Mouse (Mus musculus) stomach, embryonic 14.5 days (tissue): ENCODE results near the gene Acap3. TPM values are rescaled to one million over a fixed set of nuclear protein-coding genes. Genes with fewer than 3 reads are reported as not detected.

ENCODE experiments used
- ATAC-seq: fragments of 200-750 bp; cut with Nextera tagmentation; 2 replicates; pipeline ENCODE4 v1.8.0; 2017; ENCODE audit warnings: low read depth, moderate TSS enrichment; ENCODE audit not compliant: insufficient number of reproducible peaks, insufficient read depth, low FRiP score
- H3K27ac ChIP-seq: fragments of 300-500 bp; sonication (generic); 2 replicates; pipeline ENCODE4 v1.5.1; 2014; ENCODE audit warnings: mild to moderate bottlenecking, low read length, moderate library complexity, mixed read lengths
- H3K27me3 ChIP-seq: fragments of 300-500 bp; sonication (generic); 2 replicates; pipeline ENCODE4 v1.6.1; 2014; ENCODE audit warnings: low read length, control low read depth, mixed read lengths; ENCODE audit not compliant: control insufficient read depth, insufficient read depth
- H3K36me3 ChIP-seq: fragments of 300-500 bp; sonication (generic); 2 replicates; pipeline ENCODE4 v1.6.1; 2014; ENCODE audit warnings: mild to moderate bottlenecking, control low read depth, low read length, moderate library complexity, mixed read lengths; ENCODE audit not compliant: control insufficient read depth, insufficient read depth
- H3K4me1 ChIP-seq: fragments of 300-500 bp; sonication (generic); 2 replicates; pipeline ENCODE4 v1.6.1; 2014; ENCODE audit warnings: low read length, control low read depth, mixed read lengths; ENCODE audit not compliant: control insufficient read depth, insufficient read depth
- H3K4me2 ChIP-seq: fragments of 300-500 bp; sonication (generic); replicated peaks from 2 replicates; pipeline ENCODE4 v1.6.1; 2014; ENCODE audit warnings: low read depth, low read length, control low read depth
- H3K4me3 ChIP-seq: fragments of 300-500 bp; sonication (generic); 2 replicates; pipeline ENCODE4 v1.5.1; 2014; ENCODE audit warnings: low read depth, low read length, control low read depth
- H3K9ac ChIP-seq: fragments of 300-500 bp; sonication (generic); replicated peaks from 2 replicates; pipeline ENCODE4 v1.6.1; 2014; ENCODE audit warnings: low read depth, mild to moderate bottlenecking, control low read depth, low read length, moderate library complexity, mixed read lengths
- H3K9me3 ChIP-seq: fragments of 300-500 bp; sonication (generic); 2 replicates; pipeline ENCODE4 v1.6.1; 2016; ENCODE audit warnings: low read depth, low read length, control low read depth; ENCODE audit not compliant: control insufficient read depth
- WGBS: fragments of 180-500 bp; shearing (Covaris S2); extraction: QIAGEN DNeasy Blood & Tissue Kit; methylation state at CpG from one replicate; pipeline ENCODE4 v1.1.7; 2014; 5-methylcytosine and 5-hydroxymethylcytosine counted together
- polyA plus RNA-seq: library from polyadenylated mRNA; unstranded; fragments of >200 nt; fragmentation: Nextera tagmentation; extraction: Ambion mirVana; gene quantifications from 2 replicates; pipeline ENCODE4 v1.2.1, GENCODE M21; 2014

Gene Acap3
- polyA plus RNA-seq, 1 experiment from 2014 or later: 16.0 TPM

- Histone ChIP-seq H3K27ac (no peak overlapping the region), H3K27me3 (no peaks in the 10 kb centered on the region), H3K4me2 (no peak overlapping the region), H3K36me3 (peaks cover 24% of the 10 kb centered on the region), H3K4me3 (no peak overlapping the region), H3K4me1 (peaks cover 19% of the 10 kb centered on the region), H3K9me3 (no peaks in the 10 kb centered on the region), H3K9ac (no peak overlapping the region)
- ATAC-seq: no peak
- WGBS: 97% methylated on average over 2 of the region's 2 CpGs
Measured at GRCm38 (mm10) chr4:155898318-155898717, 6.7 kb downstream of the Acap3 start.

GRCm38 (mm10) chr4:155899355-155899754, 7.7 kb downstream of the Acap3 start:
- no peak overlapping the region for H3K4me2 ChIP-seq

GRCm38 (mm10) chr4:155901205-155901604, 9.6 kb downstream of the Acap3 start:
- Histone ChIP-seq H3K4me3 (no peak overlapping the region), H3K9ac (no peak overlapping the region), H3K9me3 (no peaks in the 10 kb centered on the region), H3K36me3 (peaks cover 43% of the 10 kb centered on the region), H3K27ac (no peak overlapping the region), H3K4me1 (no peaks in the 10 kb centered on the region), H3K27me3 (no peaks in the 10 kb centered on the region), H3K4me2 (no peak overlapping the region)
- WGBS: 71% methylated on average over 3 of the region's 3 CpGs
- no peak for ATAC-seq

More at GRCm38 (mm10) chr4:155899355-155899754, 7.7 kb downstream of the Acap3 start:
- H3K36me3 ChIP-seq: peaks cover 33% of the 10 kb centered on the region
- no peaks in the 10 kb centered on the region for H3K9me3 ChIP-seq
- WGBS: 95% methylated on average over 7 of the region's 7 CpGs
- H3K4me3 ChIP-seq: no peak overlapping the region
- ATAC-seq: no peak
- H3K27me3 ChIP-seq: no peaks in the 10 kb centered on the region
- peaks cover 9% of the 10 kb centered on the region for H3K4me1 ChIP-seq
- no peak overlapping the region for H3K27ac ChIP-seq
- no peak overlapping the region for H3K9ac ChIP-seq

GRCm38 (mm10) chr4:155903246-155903645, 11.6 kb downstream of the Acap3 start:
- Histone ChIP-seq H3K4me1 (no peaks in the 10 kb centered on the region), H3K4me2 (no peak overlapping the region), H3K27me3 (no peaks in the 10 kb centered on the region), H3K36me3 (peaks cover 38% of the 10 kb centered on the region), H3K9me3 (no peaks in the 10 kb centered on the region), H3K27ac (no peak overlapping the region), H3K4me3 (no peak overlapping the region), H3K9ac (no peak overlapping the region)
- no peak for ATAC-seq
- 94% methylated on average over 13 of the region's 13 CpGs for WGBS

- WGBS: 90% methylated on average over 13 of the region's 13 CpGs
- ATAC-seq: no peak
- peaks cover 38% of the 10 kb centered on the region for H3K36me3 ChIP-seq
Measured at GRCm38 (mm10) chr4:155904318-155905102, 12.9 kb downstream of the Acap3 start.

GRCm38 (mm10) chr4:155905634-155906033, 14.0 kb downstream of the Acap3 start:
- WGBS: 87% methylated on average over 13 of the region's 13 CpGs
- Histone ChIP-seq H3K4me1 (no peaks in the 10 kb centered on the region), H3K27ac (no peak overlapping the region), H3K4me2 (no peak overlapping the region), H3K9me3 (no peaks in the 10 kb centered on the region), H3K9ac (no peak overlapping the region), H3K4me3 (no peak overlapping the region), H3K36me3 (peaks cover 32% of the 10 kb centered on the region), H3K27me3 (no peaks in the 10 kb centered on the region)
- ATAC-seq: no peak

More at GRCm38 (mm10) chr4:155904318-155905102, 12.9 kb downstream of the Acap3 start:
- Histone ChIP-seq H3K27me3 (no peaks in the 10 kb centered on the region), H3K4me3 (no peak overlapping the region), H3K9me3 (no peaks in the 10 kb centered on the region), H3K9ac (no peak overlapping the region), H3K4me2 (no peak overlapping the region), H3K27ac (no peak overlapping the region), H3K4me1 (no peaks in the 10 kb centered on the region)

- H3K4me2 ChIP-seq: no peak overlapping the region
- no peaks in the 10 kb centered on the region for H3K4me1 ChIP-seq
- no peaks in the 10 kb centered on the region for H3K27me3 ChIP-seq
- H3K27ac ChIP-seq: no peak overlapping the region
- ATAC-seq: no peak
- WGBS: 77% methylated on average over 9 of the region's 9 CpGs
- H3K36me3 ChIP-seq: peaks cover 32% of the 10 kb centered on the region
- no peak overlapping the region for H3K4me3 ChIP-seq
- H3K9me3 ChIP-seq: no peaks in the 10 kb centered on the region
- H3K9ac ChIP-seq: no peak overlapping the region
Measured at GRCm38 (mm10) chr4:155906125-155906524, 14.5 kb downstream of the Acap3 start.

GRCm38 (mm10) chr4:155907003-155907402, 15.4 kb downstream of the Acap3 start:
- no peak for ATAC-seq
- no peak overlapping the region for H3K9ac ChIP-seq
- WGBS: 81% methylated on average over 11 of the region's 11 CpGs

GRCm38 (mm10) chr4:155908281-155908680, 16.7 kb downstream of the Acap3 start:
- Histone ChIP-seq H3K27me3 (no peaks in the 10 kb centered on the region), H3K4me1 (no peaks in the 10 kb centered on the region), H3K4me2 (no peak overlapping the region), H3K4me3 (no peak overlapping the region), H3K36me3 (peaks cover 20% of the 10 kb centered on the region), H3K9ac (no peak overlapping the region), H3K9me3 (no peaks in the 10 kb centered on the region), H3K27ac (no peak overlapping the region)
- 75% methylated on average over 7 of the region's 7 CpGs for WGBS
- no peak for ATAC-seq

More at GRCm38 (mm10) chr4:155907003-155907402, 15.4 kb downstream of the Acap3 start:
- no peaks in the 10 kb centered on the region for H3K4me1 ChIP-seq
- H3K4me2 ChIP-seq: no peak overlapping the region
- no peaks in the 10 kb centered on the region for H3K27me3 ChIP-seq
- H3K9me3 ChIP-seq: no peaks in the 10 kb centered on the region
- peaks cover 32% of the 10 kb centered on the region for H3K36me3 ChIP-seq
- no peak overlapping the region for H3K4me3 ChIP-seq
- no peak overlapping the region for H3K27ac ChIP-seq
